Mouse (Mus musculus) ES-Bruce4 (cell line): ENCODE results near the gene Cggbp1.

Experiments
- CTCF ChIP-seq: IDR thresholded peaks from one replicate; pipeline ENCODE4 v1.8.1; 2011; ENCODE audit warnings: low read depth, low read length
- EP300 ChIP-seq: IDR thresholded peaks from 2 replicates; pipeline ENCODE4 v1.6.1; 2011; ENCODE audit warnings: low read depth, low read length; ENCODE audit not compliant: insufficient read depth
- POLR2A ChIP-seq: IDR thresholded peaks from one replicate; pipeline ENCODE4 v1.8.1; 2011; ENCODE audit warnings: low read length; ENCODE audit not compliant: insufficient read depth

DNA sequence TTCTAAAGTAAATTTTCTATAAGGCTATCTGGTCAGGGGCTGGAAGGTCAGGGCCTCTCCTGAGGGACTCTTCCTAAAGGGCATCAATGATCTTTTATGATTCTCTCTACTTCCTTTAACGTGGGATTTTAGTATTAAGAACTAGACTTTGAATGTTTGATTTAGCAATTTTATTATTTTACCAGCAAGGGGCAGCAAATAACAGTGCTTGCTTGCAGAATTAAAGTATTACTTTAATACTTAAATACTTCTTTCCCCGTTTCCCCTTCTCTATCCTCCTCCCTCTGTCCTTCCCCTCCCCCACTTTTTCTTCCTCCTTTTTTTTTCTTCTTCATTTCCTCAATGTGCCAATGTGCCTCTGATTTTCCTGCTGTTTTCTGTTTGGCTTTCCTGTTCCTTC, 51.5 kb downstream of the Cggbp1 start:
- no peak for TF ChIP-seq POLR2A
- TF ChIP-seq CTCF, result no peak
- TF ChIP-seq EP300, result no peak
